Mouse (Mus musculus) liver (tissue): ENCODE measurements at regions not wholly inside any gene's neighbourhood (a gene's known extent, or its start where the extent isn't known, plus 50 kb on each side); places are given as distances from the start of the nearest gene placed in this dataset.
A peak's percentile ranks its signal among the peaks of the same experiment; 100 is the strongest.

Source experiments
- DNase-seq: peaks from one replicate; pipeline ENCODE4 v3.0.0-alpha.2; 2020; ENCODE audit warnings: mixed read lengths

DNA sequence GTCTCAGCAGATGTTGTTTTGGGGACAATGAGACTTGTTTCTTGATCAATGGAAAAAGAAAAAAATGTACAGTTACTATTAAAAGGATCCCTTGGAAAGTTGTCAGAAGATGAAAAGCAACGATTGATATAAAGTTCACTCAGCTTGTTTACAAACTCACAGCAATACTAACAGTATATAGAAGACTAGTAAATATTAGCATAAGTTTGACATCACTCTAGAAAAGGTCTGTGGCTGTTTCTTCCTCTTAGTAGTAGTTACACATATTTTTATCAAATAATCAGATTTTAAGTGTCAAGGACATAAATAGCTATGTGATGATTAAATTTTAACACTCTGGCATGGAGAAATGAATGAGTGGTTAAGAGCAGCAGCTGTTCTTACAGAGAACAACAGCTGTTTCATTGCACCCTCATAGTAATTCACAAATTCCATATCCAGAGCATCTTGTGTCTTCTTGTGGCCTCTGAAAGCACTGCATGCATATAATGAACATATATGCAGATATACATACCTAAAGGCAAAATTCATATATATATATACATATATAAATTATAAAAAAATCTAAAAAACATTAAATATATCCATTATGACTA lies 179.1 kb upstream of the Pcdh10 start:
- DNase-seq = no peak

DNA sequence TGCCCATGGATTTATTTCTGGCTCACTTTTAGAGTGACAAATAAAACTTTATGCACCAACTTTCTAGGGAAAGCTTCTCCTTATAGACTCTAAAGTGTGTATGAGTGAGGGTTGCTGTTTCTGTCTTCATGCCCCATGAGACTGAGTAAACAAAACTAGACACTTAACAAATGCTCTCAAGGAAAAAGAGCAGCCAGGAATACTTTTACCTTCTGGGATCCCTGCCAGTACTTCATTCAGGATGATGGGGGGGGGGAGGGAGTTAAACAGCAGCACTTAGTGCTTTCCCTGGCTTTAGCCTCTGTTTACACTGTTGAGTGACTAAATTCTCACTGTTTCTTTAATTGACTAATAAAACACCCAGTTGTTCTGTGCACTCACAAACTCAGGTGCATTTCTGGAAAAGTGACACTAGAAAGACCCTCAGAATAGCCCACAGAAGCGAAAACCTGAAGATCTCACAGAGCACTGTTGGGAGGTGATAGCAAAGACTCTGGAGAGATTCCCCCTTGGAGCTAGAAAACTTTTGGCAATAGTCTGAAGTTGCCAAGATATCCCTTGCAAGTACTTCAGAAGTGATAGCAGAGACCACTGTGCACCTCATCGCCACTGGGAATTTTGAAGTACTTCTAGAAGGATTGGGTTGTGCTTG lies 173.7 kb upstream of the Pcdh10 start:
- DNase-seq = no peak

DNA sequence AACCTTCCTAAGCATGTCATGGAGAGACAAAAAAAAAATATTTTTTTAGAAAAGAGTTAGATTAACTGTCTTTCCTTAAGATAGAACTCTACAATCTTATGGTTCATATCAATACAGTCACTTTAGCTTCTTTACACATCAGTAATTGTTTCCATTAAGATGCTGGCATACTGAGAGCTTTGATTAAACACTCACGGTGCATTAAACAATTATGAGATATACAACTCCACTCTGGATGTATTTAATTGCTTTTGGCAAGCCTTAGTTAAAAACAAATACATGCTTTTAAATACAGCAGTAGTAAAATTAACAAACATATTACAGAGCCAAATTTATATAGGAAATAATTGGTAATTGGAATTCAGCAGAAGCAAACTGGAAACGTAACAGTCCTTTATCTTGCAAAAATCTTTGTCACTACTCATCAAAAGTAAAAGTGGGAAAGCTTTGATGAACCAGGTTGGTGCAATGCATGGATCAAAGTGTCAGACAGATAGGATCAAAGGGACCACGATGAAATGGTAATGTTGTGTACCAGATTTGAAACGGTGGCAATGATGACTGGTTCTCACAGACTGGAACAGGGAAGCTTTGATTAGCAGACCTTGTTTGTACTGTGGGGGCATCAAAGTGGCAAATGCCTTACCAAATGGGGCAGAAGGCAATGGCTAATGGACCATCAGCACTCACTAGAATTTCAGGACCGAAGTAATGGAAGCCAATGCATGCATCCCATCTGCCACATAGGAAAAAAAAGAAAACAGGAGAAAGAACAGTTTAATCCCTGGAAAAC lies 146.4 kb upstream of the Pcdh10 start:
- DNase-seq = no peak

- no peak for DNase-seq
Measured at GRCm38 (mm10) chr3:45238457-45238856, 139.7 kb upstream of the Pcdh10 start.

GRCm38 (mm10) chr3:45245456-45245855 lies 132.7 kb upstream of the Pcdh10 start:
- DNase-seq = no peak

DNA sequence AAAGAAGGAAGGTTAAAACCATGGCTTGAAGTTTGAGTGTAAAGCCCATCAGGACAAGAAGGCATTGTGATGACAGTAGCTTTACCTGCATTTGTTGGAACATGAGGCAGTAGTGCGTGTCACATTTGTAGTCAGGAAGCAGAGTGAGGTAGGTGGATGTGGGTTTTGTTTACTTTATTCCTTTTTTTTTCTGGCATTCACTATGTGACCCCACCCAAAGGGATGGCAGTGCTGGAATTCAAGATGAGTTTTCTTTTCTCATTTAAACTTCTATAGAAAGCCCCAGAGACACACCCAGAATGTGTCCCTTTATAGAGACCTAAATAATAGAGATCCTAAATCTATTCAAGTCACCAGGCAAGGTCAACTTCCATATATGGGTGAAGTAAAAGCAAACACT lies 131.6 kb upstream of the Pcdh10 start:
- no peak for DNase-seq

DNA sequence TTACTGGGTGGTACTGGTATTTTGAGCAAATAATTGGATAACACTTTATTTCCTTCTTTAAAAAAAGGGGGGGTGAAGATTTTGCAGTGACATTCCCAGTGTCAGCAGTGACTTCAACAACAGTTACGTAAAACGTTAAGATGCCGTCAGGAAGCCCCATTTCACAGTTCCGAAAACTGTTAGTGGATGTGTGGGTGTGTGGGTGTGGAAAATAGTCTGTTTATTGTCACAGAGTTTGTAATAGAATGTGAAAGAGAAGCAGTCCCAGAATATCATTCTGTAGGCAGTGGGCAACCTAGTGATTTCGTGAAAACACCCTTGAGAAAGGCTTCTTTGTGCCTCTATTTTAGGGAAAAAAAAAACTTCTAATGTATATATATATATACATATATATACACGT lies 101.4 kb upstream of the Pcdh10 start:
- DNase-seq = no peak

GRCm38 (mm10) chr3:45297242-45297853 lies 80.8 kb upstream of the Pcdh10 start:
- peak; percentile 2 for DNase-seq

GRCm38 (mm10) chr3:45319257-45319656 lies 58.9 kb upstream of the Pcdh10 start:
- DNase-seq = no peak
